Mouse (Mus musculus) bone marrow macrophage, adult 2 months (primary cell): ENCODE measurements around the gene Zfp652.

Experiments
- CTCF ChIP-seq: IDR thresholded peaks from 2 replicates; pipeline ENCODE4 v1.5.1; 2012; ENCODE audit warnings: low read depth, mild to moderate bottlenecking, low read length, moderate library complexity
- POLR2A ChIP-seq: IDR thresholded peaks from 2 replicates; pipeline ENCODE4 v1.6.1; 2012; ENCODE audit warnings: mild to moderate bottlenecking, low read depth, low read length, borderline replicate concordance

- no peak for TF ChIP-seq CTCF
- no peak for TF ChIP-seq POLR2A
Observed at GRCm38 (mm10) chr11:95824071-95824876, 111.8 kb downstream of the Zfp652 start, which contains the start of gene Phospho1.
